Mouse (Mus musculus) c-Kit-positive CD71-positive TER-119-negative erythroid progenitor cells, embryonic 14.5 days (primary cell): ENCODE results near the gene Flywch2.
A peak's percentile ranks its signal among the peaks of the same experiment; 100 is the strongest.
"Not testable (repeated sequence)": the region's sequence is repeated elsewhere in the genome, so short reads cannot be mapped to it uniquely, and the experiment has no call there.

ENCODE experiments used
- DNase-seq: peaks from one replicate; pipeline ENCODE4 v3.0.0-alpha.2; 2013; ENCODE audit warnings: low read depth

Gene Flywch2

GRCm38 (mm10) chr17:23790269-23791078 lies 4.6 kb upstream of the Flywch2 start, which contains the start of gene Srrm2:
TSS of gene Srrm2 (plus strand) at chr17:23790532.
- no peak for DNase-seq

GRCm38 (mm10) chr17:23789749-23790268 lies 3.9 kb upstream of the Flywch2 start:
- DNase-seq: no peak

GRCm38 (mm10) chr17:23788973-23789372 lies 3.1 kb upstream of the Flywch2 start:
- no peak for DNase-seq

- no peak for DNase-seq
These were observed 640 bp upstream of the Flywch2 start for GRCm38 (mm10) chr17:23786510-23786931.

- DNase-seq: no peak
These were observed 2.5 kb downstream of the Flywch2 start for GRCm38 (mm10) chr17:23783352-23783751.

GRCm38 (mm10) chr17:23778447-23778846 lies 7.4 kb downstream of the Flywch2 start:
- DNase-seq: no peak

GRCm38 (mm10) chr17:23777141-23777540 lies 8.7 kb downstream of the Flywch2 start:
- DNase-seq: no peak

GRCm38 (mm10) chr17:23776216-23776615 lies 9.7 kb downstream of the Flywch2 start:
- no peak for DNase-seq

GRCm38 (mm10) chr17:23774090-23774489 lies 11.8 kb downstream of the Flywch2 start:
- DNase-seq: no peak

- no peak for DNase-seq
These were observed 12.2 kb downstream of the Flywch2 start for GRCm38 (mm10) chr17:23773676-23774075.

- DNase-seq: not testable (repeated sequence)
These were observed 13.7 kb downstream of the Flywch2 start for GRCm38 (mm10) chr17:23772219-23772556.

- DNase-seq: peak; percentile 95
These were observed 14.3 kb downstream of the Flywch2 start, which contains the start of gene Flywch1 for GRCm38 (mm10) chr17:23771284-23772218. TSS of gene Flywch1 (minus strand) at chr17:23771602.

- DNase-seq: no peak
These were observed 15.0 kb downstream of the Flywch2 start for GRCm38 (mm10) chr17:23770896-23771283.

- no peak for DNase-seq
These were observed 15.4 kb downstream of the Flywch2 start for GRCm38 (mm10) chr17:23770493-23770892.

- DNase-seq: no peak
These were observed 22.9 kb downstream of the Flywch2 start for GRCm38 (mm10) chr17:23762976-23763375.

- DNase-seq: no peak
These were observed 24.7 kb downstream of the Flywch2 start for GRCm38 (mm10) chr17:23761155-23761554.

- no peak for DNase-seq
These were observed 25.6 kb downstream of the Flywch2 start for GRCm38 (mm10) chr17:23760231-23760630.

- no peak for DNase-seq
These were observed 27.1 kb downstream of the Flywch2 start for GRCm38 (mm10) chr17:23758801-23759200.

GRCm38 (mm10) chr17:23757581-23757980 lies 28.3 kb downstream of the Flywch2 start:
- DNase-seq: no peak

GRCm38 (mm10) chr17:23755689-23756088 lies 30.2 kb downstream of the Flywch2 start:
- DNase-seq: no peak

GRCm38 (mm10) chr17:23749400-23750191 lies 36.3 kb downstream of the Flywch2 start:
- DNase-seq: no peak
